Mouse (Mus musculus) thymus, adult 2 months (tissue): ENCODE data around the gene Parp3. TPM values are rescaled to one million over a fixed set of nuclear protein-coding genes. Genes with fewer than 3 reads are reported as not detected.
A peak's percentile ranks its signal among the peaks of the same experiment; 100 is the strongest.

Experiments used
- DNase-seq: peaks from one replicate; pipeline ENCODE4 v3.0.0; 2021
- H3K27ac ChIP-seq: fragments of 200-500 bp; 2 replicates; pipeline ENCODE4 v1.5.1; 2012; ENCODE audit warnings: low read length, control low read depth; ENCODE audit not compliant: control insufficient read depth, insufficient read depth
- H3K27me3 ChIP-seq: fragments of 200-500 bp; 2 replicates; pipeline ENCODE4 v1.6.1; 2012; ENCODE audit warnings: mild to moderate bottlenecking, low read length, moderate library complexity, mixed read lengths; ENCODE audit not compliant: control insufficient read depth, insufficient read depth
- H3K36me3 ChIP-seq: fragments of 200-500 bp; 2 replicates; pipeline ENCODE4 v1.6.1; 2012; ENCODE audit warnings: mild to moderate bottlenecking, low read length, moderate library complexity; ENCODE audit not compliant: control insufficient read depth, insufficient read depth
- H3K4me1 ChIP-seq: fragments of 200-500 bp; replicated peaks from 2 replicates; pipeline ENCODE4 v1.6.1; 2012; ENCODE audit warnings: low read length; ENCODE audit not compliant: control insufficient read depth, insufficient read depth
- H3K4me3 ChIP-seq: fragments of 200-500 bp; 2 replicates; pipeline ENCODE4 v1.5.1; 2012; ENCODE audit warnings: mild to moderate bottlenecking, low read length, control low read depth, moderate library complexity; ENCODE audit not compliant: control insufficient read depth, insufficient read depth
- CTCF ChIP-seq: fragments of 200-500 bp; IDR thresholded peaks from 2 replicates; pipeline ENCODE4 v1.5.1; 2012; ENCODE audit warnings: mild to moderate bottlenecking, control low read depth, low read length, moderate library complexity, borderline replicate concordance; ENCODE audit not compliant: control insufficient read depth, poor library complexity, insufficient read depth; ENCODE audit errors: extremely low read depth
- POLR2A ChIP-seq: fragments of 200-500 bp; IDR thresholded peaks from 2 replicates; pipeline ENCODE4 v1.6.1; 2012; ENCODE audit warnings: mild to moderate bottlenecking, low read length, control low read depth, moderate library complexity; ENCODE audit not compliant: control insufficient read depth, poor library complexity, insufficient read depth; ENCODE audit errors: extremely low read depth
- WGBS: fragments of 180-500 bp; shearing (Covaris S2); methylation state at CpG from one replicate; pipeline ENCODE4 v1.1.7; 2018; 5-methylcytosine and 5-hydroxymethylcytosine counted together
- polyA plus RNA-seq: library from polyadenylated mRNA; depleted of rRNA; stranded (reverse); fragments of >200 nt; gene quantifications from 2 replicates; pipeline ENCODE4 v1.2.3, GENCODE M21; 2012

The Parp3 gene
- polyA plus RNA-seq, 1 experiment = 69.5 TPM

DNA sequence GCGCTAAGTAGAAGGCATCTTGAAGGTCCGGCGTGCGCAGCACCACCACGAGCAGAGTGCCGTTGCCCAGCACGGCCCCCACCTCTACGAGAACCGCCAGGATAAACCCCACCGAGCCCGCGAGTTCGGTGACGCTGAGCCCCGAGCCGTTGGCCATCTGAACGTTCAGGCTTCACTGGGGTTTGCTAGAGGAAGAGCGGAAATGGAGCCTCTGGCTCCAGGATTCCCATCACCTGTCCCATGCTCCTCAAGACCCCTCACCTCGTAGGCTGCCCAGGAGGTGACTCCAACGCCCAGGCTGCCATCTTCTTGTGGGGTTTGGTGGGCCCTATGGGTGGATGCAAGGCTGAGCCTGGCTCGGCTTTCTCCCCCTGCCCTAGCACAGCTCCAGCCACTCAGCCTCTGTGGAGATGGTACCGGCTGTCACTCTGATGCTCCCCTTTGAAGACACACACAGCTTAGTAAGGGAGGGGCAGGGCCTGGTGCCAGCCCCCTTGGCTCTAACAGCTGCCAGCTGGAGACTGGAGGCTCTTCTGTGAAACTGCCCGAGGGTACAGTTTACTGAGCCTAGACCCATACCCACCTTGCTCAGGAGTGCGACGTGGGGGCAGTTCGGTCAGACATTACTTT lies 11.1 kb downstream of the Parp3 start, which contains the start of gene Gpr62:
Gene Gpr62 (minus strand): TSS at position 368 of the 630 bp plus-strand sequence.
- 28% methylated on average over 26 of the region's 26 CpGs for WGBS
- no peaks in the 10 kb centered on the region for H3K36me3 ChIP-seq

DNA sequence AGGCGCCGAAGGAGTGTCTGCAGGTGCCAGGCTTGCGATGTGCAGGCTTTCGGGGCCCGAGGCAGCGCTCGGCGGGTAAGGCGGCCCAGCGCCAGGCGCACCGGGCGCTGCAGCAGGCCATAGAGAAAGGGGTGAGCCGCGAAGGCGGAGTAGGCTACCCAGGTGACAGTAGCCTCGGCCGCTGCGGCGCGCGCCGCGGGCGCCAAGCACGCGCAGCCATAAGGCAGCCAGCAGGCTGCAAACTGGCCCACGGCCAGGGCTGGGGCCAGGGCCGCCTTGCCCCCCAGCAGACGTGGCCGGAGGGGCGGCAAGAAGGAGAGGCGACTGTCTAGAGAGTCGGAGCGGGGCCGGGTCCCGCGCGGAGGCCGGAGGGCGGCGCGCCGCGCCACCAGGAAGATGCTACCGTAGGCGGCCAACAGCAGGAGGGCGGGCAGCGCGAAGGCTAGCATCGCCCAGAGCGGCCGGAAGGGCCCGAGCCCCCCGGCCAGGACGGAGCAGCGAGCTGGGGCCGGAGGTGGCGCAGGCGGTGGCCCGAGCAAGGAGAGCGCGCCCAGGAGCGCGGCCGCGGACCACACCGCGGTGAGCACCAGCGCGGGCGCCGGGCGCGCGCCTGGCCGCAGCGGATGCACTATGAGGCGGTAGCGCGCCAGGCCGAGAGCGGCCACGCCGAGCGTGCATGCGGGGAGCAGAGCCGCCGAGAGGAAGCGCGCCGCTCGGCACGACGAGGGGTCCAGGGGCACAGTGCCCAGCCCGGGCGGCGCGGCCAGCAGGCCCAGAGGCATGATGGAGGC lies 11.8 kb downstream of the Parp3 start:
- peaks cover 9% of the 10 kb centered on the region; the same call in 1 of the 2 replicates for H3K27me3 ChIP-seq
- peak overlapping the region; percentile 36 for H3K4me3 ChIP-seq
- peaks cover 14% of the 10 kb centered on the region for H3K4me1 ChIP-seq
- no peak overlapping the region for H3K27ac ChIP-seq
- no peak for TF ChIP-seq POLR2A
- TF ChIP-seq CTCF = no peak
- DNase-seq = no peak
- 2% methylated on average over 98 of the region's 99 CpGs for WGBS
- no peaks in the 10 kb centered on the region for H3K36me3 ChIP-seq

More for the DNA sequence above, 11.1 kb downstream of the Parp3 start, which contains the start of gene Gpr62:
- DNase-seq = no peak
- Histone ChIP-seq H3K4me1 (peaks cover 14% of the 10 kb centered on the region), H3K27ac (no peak within 1 kb of the TSS), H3K27me3 (peaks cover 9% of the 10 kb centered on the region; the same call in 1 of the 2 replicates), H3K4me3 (peak within 1 kb of the TSS; percentile 36)
- no peak for TF ChIP-seq CTCF
- no peak for TF ChIP-seq POLR2A

DNA sequence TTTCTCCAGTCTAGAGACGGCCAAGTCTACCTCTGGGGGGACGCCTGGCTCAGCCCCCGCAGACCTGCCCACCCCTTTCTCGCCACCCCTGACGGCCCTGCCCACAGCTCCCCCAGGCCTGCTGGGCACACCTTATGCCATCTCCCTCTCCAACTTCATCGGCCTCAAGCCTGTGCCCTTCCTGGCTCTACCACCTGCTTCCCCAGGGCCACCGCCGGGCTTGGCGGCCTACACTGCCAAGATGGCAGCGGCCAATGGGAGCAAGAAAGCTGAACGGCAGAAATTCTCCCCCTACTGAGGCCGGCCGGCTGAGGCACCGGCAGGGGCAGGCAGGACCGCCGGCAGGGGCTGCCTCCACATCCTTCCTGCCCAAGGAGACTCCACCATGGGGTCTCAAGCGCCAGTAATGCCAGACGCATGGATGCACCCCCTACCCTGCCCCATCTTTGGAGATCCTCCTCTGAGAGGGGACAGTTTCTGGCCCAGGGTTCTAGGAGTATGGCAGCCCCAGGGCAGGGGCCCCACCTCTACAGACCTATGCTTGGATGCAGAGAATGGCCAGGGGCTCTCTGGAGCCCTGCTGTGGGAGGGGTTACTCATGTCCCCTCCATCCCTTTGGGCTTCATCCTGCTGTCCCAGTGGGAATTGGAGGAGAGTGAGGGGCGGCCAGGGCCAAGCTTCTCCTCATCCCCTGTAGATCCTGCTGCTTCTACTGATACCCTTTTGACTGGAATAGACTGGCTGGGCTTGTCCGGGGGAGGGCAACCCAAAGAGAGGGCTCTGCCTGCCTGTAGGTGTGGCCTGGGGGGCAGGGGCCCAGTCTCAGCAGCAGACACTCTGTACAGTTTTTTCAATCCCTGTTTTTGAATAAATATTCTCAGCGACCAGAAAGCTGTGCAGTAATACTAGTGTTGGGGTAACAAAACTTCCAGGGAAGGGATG lies 13.4 kb downstream of the Parp3 start:
- WGBS = 96% methylated on average over 21 of the region's 21 CpGs
- H3K4me3 ChIP-seq = no peak overlapping the region
- H3K4me1 ChIP-seq = peaks cover 9% of the 10 kb centered on the region; the same call in 1 of the 2 replicates
- no peaks in the 10 kb centered on the region for H3K36me3 ChIP-seq
- H3K27ac ChIP-seq = no peak overlapping the region
- TF ChIP-seq CTCF (no peak), POLR2A (no peak)
- peaks cover 9% of the 10 kb centered on the region; the same call in 1 of the 2 replicates for H3K27me3 ChIP-seq
- no peak for DNase-seq

DNA sequence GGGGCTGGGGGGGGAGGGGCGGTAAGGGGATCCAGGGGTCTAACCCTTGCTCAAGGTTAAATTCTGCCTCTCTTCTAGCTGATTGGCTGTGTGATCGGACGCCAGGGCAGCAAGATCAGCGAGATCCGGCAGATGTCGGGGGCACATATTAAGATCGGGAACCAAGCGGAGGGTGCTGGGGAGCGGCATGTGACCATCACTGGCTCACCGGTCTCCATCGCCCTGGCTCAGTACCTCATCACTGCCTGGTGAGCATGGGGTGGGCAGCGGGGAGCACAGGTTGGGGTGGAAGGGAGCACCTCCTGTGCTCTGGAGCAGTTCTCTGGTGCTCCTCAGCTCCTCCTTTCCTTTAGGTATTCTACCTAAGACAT lies 14.3 kb downstream of the Parp3 start:
- no peak for TF ChIP-seq CTCF
- no peak for TF ChIP-seq POLR2A

DNA sequence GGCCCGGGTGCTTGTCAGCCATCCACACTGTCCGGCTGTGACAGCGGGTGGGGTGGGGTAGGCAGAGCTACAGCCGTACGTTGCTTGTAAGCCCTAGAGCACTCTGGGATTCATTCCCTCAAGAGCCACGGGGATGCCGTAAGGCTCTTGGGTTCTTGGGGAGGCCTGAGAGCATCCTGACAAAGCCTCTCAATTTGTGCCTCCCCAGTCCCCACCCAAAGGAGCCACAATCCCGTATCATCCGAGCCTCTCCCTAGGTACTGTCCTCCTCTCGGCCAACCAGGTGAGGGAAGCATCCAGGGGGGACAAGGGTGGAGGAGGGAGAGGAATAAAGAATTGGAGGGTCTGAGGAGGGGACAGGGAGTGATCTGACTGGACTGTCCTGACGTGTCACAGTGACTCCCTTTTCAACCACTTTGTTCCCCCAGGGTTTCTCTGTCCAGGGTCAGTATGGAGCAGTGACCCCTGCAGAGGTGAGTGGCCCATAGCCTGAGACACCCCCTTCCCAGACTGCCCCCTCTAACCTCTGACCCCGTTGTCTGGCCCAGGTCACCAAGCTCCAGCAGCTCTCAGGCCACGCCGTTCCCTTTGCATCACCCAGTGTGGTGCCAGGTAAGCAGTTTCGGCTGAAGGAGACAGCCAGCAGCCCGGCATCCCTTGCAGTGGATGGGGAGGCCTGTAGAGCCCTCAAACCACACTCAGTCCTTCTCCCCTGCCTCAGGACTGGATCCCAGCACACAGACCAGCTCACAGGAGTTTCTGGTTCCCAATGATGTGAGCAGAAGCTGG lies 14.9 kb downstream of the Parp3 start:
- H3K36me3 ChIP-seq = no peaks in the 10 kb centered on the region
- no peak overlapping the region for H3K4me3 ChIP-seq
- 96% methylated on average over 16 of the region's 16 CpGs for WGBS
- peaks cover 9% of the 10 kb centered on the region; the same call in 1 of the 2 replicates for H3K4me1 ChIP-seq
- H3K27me3 ChIP-seq = peaks cover 9% of the 10 kb centered on the region; the same call in 1 of the 2 replicates
- DNase-seq = no peak
- no peak for TF ChIP-seq POLR2A
- TF ChIP-seq CTCF = no peak
- H3K27ac ChIP-seq = no peak overlapping the region

More for the DNA sequence above, 14.3 kb downstream of the Parp3 start:
- Histone ChIP-seq H3K27ac (no peak overlapping the region), H3K4me3 (no peak overlapping the region), H3K36me3 (no peaks in the 10 kb centered on the region), H3K4me1 (peaks cover 9% of the 10 kb centered on the region; the same call in 1 of the 2 replicates), H3K27me3 (peaks cover 9% of the 10 kb centered on the region; the same call in 1 of the 2 replicates)
- 99% methylated on average over 12 of the region's 12 CpGs for WGBS
- no peak for DNase-seq
